Mouse (Mus musculus): ENCODE measurements around the gene Iars2. TPM values are rescaled to one million over a fixed set of nuclear protein-coding genes. Genes with fewer than 3 reads are reported as not detected.
A peak's percentile ranks its signal among the peaks of the same experiment; 100 is the strongest.

The Iars2 gene
- polyA plus RNA-seq, 1 experiment from 2014 or later, result 21.1 TPM

MicroRNA genes within 50 kb of the gene (microRNA counts, 519-probe panel; counts per million panel counts)
- 1,255 counts per million, percentile 77 among the panel's probes with 10 or more counts for microRNA mmu-miR-194
- 1,255 counts per million, percentile 77 among the panel's probes with 10 or more counts for microRNA mmu-miR-664

Other genes starting within 250 kb of the Iars2 start
- gene Rab3gap2, start 125.3 kb downstream of the Iars2 start, polyA plus RNA-seq (2016; fragmentation: Nextera tagmentation; extraction: Ambion mirVana), result 19.3 and 20.2 TPM in 2 replicates
- 31.6 and 34.3 TPM in 2 replicates for gene Bpnt1, start 2.8 kb upstream of the Iars2 start, polyA plus RNA-seq (2016; fragmentation: Nextera tagmentation; extraction: Ambion mirVana)
- gene Eprs, start 33.6 kb upstream of the Iars2 start, polyA plus RNA-seq (2016; fragmentation: Nextera tagmentation; extraction: Ambion mirVana), result 112 and 150 TPM in 2 replicates
- 1.3 and 1.6 TPM in 2 replicates for gene Slc30a10, start 125.5 kb upstream of the Iars2 start, polyA plus RNA-seq (2016; fragmentation: Nextera tagmentation; extraction: Ambion mirVana)